Mouse (Mus musculus): Measurements from ENCODE around the gene Ddx58. TPM values are rescaled to one million over a fixed set of nuclear protein-coding genes. Genes with fewer than 3 reads are reported as not detected.

Gene Ddx58
- polyA plus RNA-seq, 1 experiment from 2014 or later = 3.4 TPM

GRCm38 (mm10) chr4:40207701-40208100 lies 31.9 kb downstream of the Ddx58 start:
- Histone ChIP-seq H3K27me3 (ENCODE audit: control insufficient read depth, insufficient read depth, low read length) (no peaks in the 10 kb centered on the region), H3K9me3 (ENCODE audit: control insufficient read depth, low read length) (no peaks in the 10 kb centered on the region), H3K4me1 (replicated peaks; ENCODE audit: control insufficient read depth, insufficient read depth, low read length) (no peaks in the 10 kb centered on the region), H3K4me3 (ENCODE audit: low read depth, low read length) (no peak overlapping the region), H3K9ac (ENCODE audit: low read length) (no peak overlapping the region), H3K4me2 (ENCODE audit: low read depth, low read length, severe bottlenecking) (no peak overlapping the region), H3K27ac (ENCODE audit: low read depth, low read length) (no peak overlapping the region), H3K36me3 (ENCODE audit: control insufficient read depth, insufficient read depth, low read length) (no peaks in the 10 kb centered on the region)
- 30% methylated on average over 5 of the region's 5 CpGs for WGBS
- no peak for DNase-seq (ENCODE audit: low spot score)
- ATAC-seq (replicated peaks; ENCODE audit: low FRiP score) = 0 out of 2 replicates have a peak, but pooled peaks have one; percentile 49

DNA sequence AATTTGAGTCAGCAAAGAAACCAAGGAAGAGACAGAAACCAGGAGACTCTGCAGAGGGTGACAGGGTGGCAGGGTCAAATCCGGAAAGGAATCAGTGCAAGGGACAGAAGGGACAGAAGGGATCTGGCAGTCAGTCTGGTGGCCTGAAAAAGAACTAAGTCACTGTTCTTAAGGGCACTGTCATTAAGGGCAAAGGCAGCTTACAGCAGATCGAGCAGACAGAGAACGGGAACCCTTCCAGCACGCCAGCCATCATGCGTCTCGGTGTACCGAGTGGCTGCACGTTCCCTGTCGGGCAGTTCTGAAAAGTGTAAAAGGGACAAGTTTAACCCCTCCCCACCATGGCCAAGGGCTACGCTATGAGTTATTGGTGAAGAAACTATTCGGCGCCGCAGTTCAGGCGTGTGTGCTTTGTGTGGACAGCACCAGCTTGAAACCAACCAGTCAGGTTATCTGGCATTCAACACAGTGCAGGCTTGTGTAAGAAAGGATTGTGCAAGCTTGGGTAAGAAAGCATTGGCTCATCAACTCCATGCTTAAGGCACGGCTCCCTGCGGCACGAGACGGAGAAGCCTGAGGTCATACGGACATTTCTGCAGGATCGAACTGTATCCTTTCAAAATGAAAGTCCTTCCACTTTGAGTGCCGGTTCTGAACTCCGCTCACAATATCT lies 34.3 kb downstream of the Ddx58 start:
- Histone ChIP-seq H3K9me3 (ENCODE audit: control insufficient read depth, low read length) (no peaks in the 10 kb centered on the region), H3K27ac (ENCODE audit: low read depth, low read length) (no peak overlapping the region), H3K4me1 (replicated peaks; ENCODE audit: control insufficient read depth, insufficient read depth, low read length) (no peaks in the 10 kb centered on the region), H3K4me3 (ENCODE audit: low read depth, low read length) (no peak overlapping the region), H3K4me2 (ENCODE audit: low read depth, low read length, severe bottlenecking) (no peak overlapping the region), H3K9ac (ENCODE audit: low read length) (no peak overlapping the region), H3K36me3 (ENCODE audit: control insufficient read depth, insufficient read depth, low read length) (no peaks in the 10 kb centered on the region), H3K27me3 (ENCODE audit: control insufficient read depth, insufficient read depth, low read length) (no peaks in the 10 kb centered on the region)
- DNase-seq (ENCODE audit: low spot score) (no peak), ATAC-seq (replicated peaks; ENCODE audit: low FRiP score) (no peak)
- WGBS = 93% methylated on average over 22 of the region's 22 CpGs

DNA sequence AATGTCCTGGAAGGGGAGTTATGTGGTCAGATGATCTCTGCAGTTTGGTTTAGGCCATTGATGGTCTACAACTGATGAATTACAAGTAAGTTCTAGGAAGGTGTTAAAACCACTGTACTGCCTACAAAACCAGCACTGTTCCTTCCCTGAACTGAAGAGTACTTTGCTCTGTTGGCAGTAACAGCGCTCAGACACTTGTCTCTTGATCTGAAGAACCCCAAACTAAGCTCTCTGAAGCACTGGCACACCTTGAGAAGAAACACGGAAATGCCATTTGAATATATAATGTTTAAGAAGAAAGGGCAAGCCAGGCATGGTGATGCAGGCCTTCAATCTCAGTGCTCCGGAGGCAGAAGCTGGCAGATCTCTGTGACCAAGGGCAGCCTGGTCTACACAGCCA lies 35.3 kb downstream of the Ddx58 start:
- no peak overlapping the region for H3K27ac ChIP-seq (ENCODE audit: low read depth, low read length)
- no peak overlapping the region for H3K9ac ChIP-seq (ENCODE audit: low read length)
- H3K4me2 ChIP-seq (ENCODE audit: low read depth, low read length, severe bottlenecking) = no peak overlapping the region
- no peaks in the 10 kb centered on the region for H3K36me3 ChIP-seq (ENCODE audit: control insufficient read depth, insufficient read depth, low read length)
- ATAC-seq (replicated peaks; ENCODE audit: low FRiP score) (no peak), DNase-seq (ENCODE audit: low spot score) (no peak)
- 85% methylated on average over 3 of the region's 3 CpGs for WGBS
- no peak overlapping the region for H3K4me3 ChIP-seq (ENCODE audit: low read depth, low read length)
- no peaks in the 10 kb centered on the region for H3K27me3 ChIP-seq (ENCODE audit: control insufficient read depth, insufficient read depth, low read length)
- no peaks in the 10 kb centered on the region for H3K9me3 ChIP-seq (ENCODE audit: control insufficient read depth, low read length)
- H3K4me1 ChIP-seq (replicated peaks; ENCODE audit: control insufficient read depth, insufficient read depth, low read length) = no peaks in the 10 kb centered on the region

DNA sequence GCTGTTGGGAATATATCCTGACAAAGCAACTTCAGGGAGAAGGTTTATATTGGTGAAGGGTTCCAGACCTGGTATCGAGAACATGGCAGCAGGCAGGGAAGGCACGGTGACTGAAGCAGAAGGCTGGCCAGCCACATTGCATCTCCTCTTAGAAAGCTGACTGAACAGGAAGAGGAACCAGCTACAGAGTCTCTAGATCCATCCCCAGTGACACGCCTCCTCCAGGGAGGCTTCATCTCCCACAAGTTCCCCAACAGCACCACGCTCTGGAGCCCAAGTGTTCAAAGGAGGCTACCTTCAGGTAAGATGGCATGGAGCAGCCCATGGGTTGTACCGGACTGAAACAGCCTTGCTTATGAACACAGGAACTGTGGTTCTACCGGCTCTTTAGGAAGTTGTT lies 37.4 kb downstream of the Ddx58 start:
- no peak overlapping the region for H3K9ac ChIP-seq (ENCODE audit: low read length)
- DNase-seq (ENCODE audit: low spot score) (no peak), ATAC-seq (replicated peaks; ENCODE audit: low FRiP score) (no peak)
- no peak overlapping the region for H3K4me3 ChIP-seq (ENCODE audit: low read depth, low read length)
- H3K4me1 ChIP-seq (replicated peaks; ENCODE audit: control insufficient read depth, insufficient read depth, low read length) = no peaks in the 10 kb centered on the region
- H3K27me3 ChIP-seq (ENCODE audit: control insufficient read depth, insufficient read depth, low read length) = no peaks in the 10 kb centered on the region
- no peaks in the 10 kb centered on the region for H3K9me3 ChIP-seq (ENCODE audit: control insufficient read depth, low read length)
- no peak overlapping the region for H3K4me2 ChIP-seq (ENCODE audit: low read depth, low read length, severe bottlenecking)
- H3K36me3 ChIP-seq (ENCODE audit: control insufficient read depth, insufficient read depth, low read length) = 0 out of 2 replicates have a peak, but pooled peaks cover 3% of the 10 kb centered on the region
- no peak overlapping the region for H3K27ac ChIP-seq (ENCODE audit: low read depth, low read length)
- 95% methylated on average over 6 of the region's 6 CpGs for WGBS

DNA sequence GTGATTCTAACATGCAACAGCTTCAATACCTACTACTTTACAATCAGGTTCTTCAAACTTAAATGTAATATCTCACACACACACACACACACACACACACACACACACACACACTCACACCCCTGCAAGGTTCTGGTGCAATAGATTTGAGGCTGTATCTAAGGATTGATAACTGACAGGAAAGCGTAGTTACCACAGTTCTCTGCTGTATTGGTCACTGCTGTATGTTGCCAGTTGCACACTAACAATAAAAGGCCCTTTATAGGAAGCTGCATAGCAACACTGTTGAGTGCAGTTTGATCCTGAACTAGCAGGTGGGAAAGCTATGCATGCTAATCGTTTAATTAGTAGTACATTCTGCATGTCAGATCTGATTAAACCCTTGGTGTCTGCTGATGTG lies 44.3 kb downstream of the Ddx58 start:
- Histone ChIP-seq H3K4me3 (ENCODE audit: low read depth, low read length) (no peak overlapping the region), H3K36me3 (ENCODE audit: control insufficient read depth, insufficient read depth, low read length) (0 out of 2 replicates have a peak, but pooled peaks cover 5% of the 10 kb centered on the region), H3K27ac (ENCODE audit: low read depth, low read length) (no peak overlapping the region), H3K9ac (ENCODE audit: low read length) (no peak overlapping the region), H3K4me1 (replicated peaks; ENCODE audit: control insufficient read depth, insufficient read depth, low read length) (no peaks in the 10 kb centered on the region; the same call in 1 of the 2 replicates), H3K9me3 (ENCODE audit: control insufficient read depth, low read length) (no peaks in the 10 kb centered on the region), H3K27me3 (ENCODE audit: control insufficient read depth, insufficient read depth, low read length) (no peaks in the 10 kb centered on the region), H3K4me2 (ENCODE audit: low read depth, low read length, severe bottlenecking) (no peak overlapping the region)
- 89% methylated on average over 2 of the region's 2 CpGs for WGBS
- DNase-seq (ENCODE audit: low spot score) (no peak), ATAC-seq (replicated peaks; ENCODE audit: low FRiP score) (no peak)

- 0 out of 2 replicates have a peak, but pooled peaks cover 5% of the 10 kb centered on the region for H3K36me3 ChIP-seq (ENCODE audit: control insufficient read depth, insufficient read depth, low read length)
- ATAC-seq (replicated peaks; ENCODE audit: low FRiP score) = no peak
- 75% methylated on average over 9 of the region's 9 CpGs for WGBS
- no peaks in the 10 kb centered on the region for H3K27me3 ChIP-seq (ENCODE audit: control insufficient read depth, insufficient read depth, low read length)
- H3K9me3 ChIP-seq (ENCODE audit: control insufficient read depth, low read length) = no peaks in the 10 kb centered on the region
- no peak for DNase-seq (ENCODE audit: low spot score)
- no peak overlapping the region for H3K9ac ChIP-seq (ENCODE audit: low read length)
- no peak overlapping the region for H3K4me3 ChIP-seq (ENCODE audit: low read depth, low read length)
- no peaks in the 10 kb centered on the region; the same call in 1 of the 2 replicates for H3K4me1 ChIP-seq (replicated peaks; ENCODE audit: control insufficient read depth, insufficient read depth, low read length)
- H3K27ac ChIP-seq (ENCODE audit: low read depth, low read length) = no peak overlapping the region
- H3K4me2 ChIP-seq (ENCODE audit: low read depth, low read length, severe bottlenecking) = no peak overlapping the region
These were observed 46.2 kb downstream of the Ddx58 start for GRCm38 (mm10) chr4:40193461-40193860.

DNA sequence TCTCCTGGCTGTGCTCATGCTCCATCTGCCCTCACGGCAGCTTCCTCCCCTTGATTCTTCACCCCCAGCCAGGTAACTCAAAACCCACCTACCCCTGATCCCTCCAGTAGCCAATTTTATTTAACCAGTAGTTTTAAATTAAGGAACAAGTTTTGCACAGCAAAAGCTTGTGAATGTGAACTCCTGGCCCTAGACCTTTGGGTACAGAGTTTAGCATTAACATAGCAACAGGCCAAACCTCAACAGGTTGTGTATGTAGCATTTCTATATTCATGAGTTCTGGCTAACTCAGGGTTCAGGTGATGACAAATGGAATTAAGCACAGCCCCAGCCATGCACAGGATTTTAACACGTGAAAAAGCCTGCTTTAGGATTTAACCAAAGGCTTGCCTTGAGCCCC lies 47.4 kb downstream of the Ddx58 start:
- ATAC-seq (replicated peaks; ENCODE audit: low FRiP score) (no peak), DNase-seq (ENCODE audit: low spot score) (no peak)
- Histone ChIP-seq H3K4me1 (replicated peaks; ENCODE audit: control insufficient read depth, insufficient read depth, low read length) (no peaks in the 10 kb centered on the region; the same call in 1 of the 2 replicates), H3K4me3 (ENCODE audit: low read depth, low read length) (no peak overlapping the region), H3K9me3 (ENCODE audit: control insufficient read depth, low read length) (no peaks in the 10 kb centered on the region), H3K27ac (ENCODE audit: low read depth, low read length) (no peak overlapping the region), H3K9ac (ENCODE audit: low read length) (no peak overlapping the region), H3K4me2 (ENCODE audit: low read depth, low read length, severe bottlenecking) (no peak overlapping the region), H3K36me3 (ENCODE audit: control insufficient read depth, insufficient read depth, low read length) (peaks cover 2% of the 10 kb centered on the region; the same call in 1 of the 2 replicates), H3K27me3 (ENCODE audit: control insufficient read depth, insufficient read depth, low read length) (no peaks in the 10 kb centered on the region)
- 63% methylated on average over 2 of the region's 2 CpGs for WGBS

DNA sequence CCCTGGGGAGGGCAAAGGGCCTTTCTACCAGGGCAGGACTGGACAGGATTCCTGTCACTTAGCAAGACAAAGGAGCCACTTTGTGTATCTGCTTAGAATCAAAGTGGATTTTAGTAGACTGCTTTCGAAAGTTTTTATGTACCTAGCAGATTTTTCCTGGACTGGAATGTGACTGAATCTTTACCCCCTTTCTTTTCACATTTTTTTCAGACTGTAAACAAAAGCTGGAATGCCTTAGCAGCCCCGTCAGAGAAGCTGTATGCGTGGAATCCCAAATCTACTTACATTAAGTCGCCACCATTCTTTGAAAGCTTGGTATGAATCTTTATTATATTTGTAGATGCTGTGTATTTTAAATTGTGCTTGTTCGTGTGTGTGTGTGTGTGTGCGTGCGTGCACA lies 51.7 kb downstream of the Ddx58 start:
- no peak overlapping the region for H3K4me2 ChIP-seq (ENCODE audit: low read depth, low read length, severe bottlenecking)
- H3K4me1 ChIP-seq (replicated peaks; ENCODE audit: control insufficient read depth, insufficient read depth, low read length) = no peaks in the 10 kb centered on the region; the same call in 1 of the 2 replicates
- H3K9me3 ChIP-seq (ENCODE audit: control insufficient read depth, low read length) = no peaks in the 10 kb centered on the region
- ATAC-seq (replicated peaks; ENCODE audit: low FRiP score) = no peak
- H3K9ac ChIP-seq (ENCODE audit: low read length) = no peak overlapping the region
- H3K27me3 ChIP-seq (ENCODE audit: control insufficient read depth, insufficient read depth, low read length) = no peaks in the 10 kb centered on the region
- no peaks in the 10 kb centered on the region; the same call in 1 of the 2 replicates for H3K36me3 ChIP-seq (ENCODE audit: control insufficient read depth, insufficient read depth, low read length)
- no peak overlapping the region for H3K27ac ChIP-seq (ENCODE audit: low read depth, low read length)
- whole genome bisulfite sequencing = 89% methylated on average over 7 of the region's 7 CpGs
- no peak for DNase-seq (ENCODE audit: low spot score)
- H3K4me3 ChIP-seq (ENCODE audit: low read depth, low read length) = no peak overlapping the region

GRCm38 (mm10) chr4:40184470-40184869 lies 55.2 kb downstream of the Ddx58 start:
- no peaks in the 10 kb centered on the region for H3K4me1 ChIP-seq (replicated peaks; ENCODE audit: control insufficient read depth, insufficient read depth, low read length)
- ATAC-seq (replicated peaks; ENCODE audit: low FRiP score) = no peak
- no peaks in the 10 kb centered on the region for H3K27me3 ChIP-seq (ENCODE audit: control insufficient read depth, insufficient read depth, low read length)
- H3K27ac ChIP-seq (ENCODE audit: low read depth, low read length) = no peak overlapping the region
- H3K9me3 ChIP-seq (ENCODE audit: control insufficient read depth, low read length) = no peaks in the 10 kb centered on the region
- 88% methylated on average over 5 of the region's 5 CpGs for WGBS
- H3K4me2 ChIP-seq (ENCODE audit: low read depth, low read length, severe bottlenecking) = no peak overlapping the region
- no peak overlapping the region for H3K9ac ChIP-seq (ENCODE audit: low read length)
- DNase-seq (ENCODE audit: low spot score) = no peak
- peaks cover 2% of the 10 kb centered on the region; the same call in 1 of the 2 replicates for H3K36me3 ChIP-seq (ENCODE audit: control insufficient read depth, insufficient read depth, low read length)
- no peak overlapping the region for H3K4me3 ChIP-seq (ENCODE audit: low read depth, low read length)
